Mouse (Mus musculus): ENCODE measurements at regions not wholly inside any gene's neighbourhood (a gene's known extent, or its start where the extent isn't known, plus 50 kb on each side); places are given as distances from the start of the nearest gene placed in this dataset.

GRCm38 (mm10) chr11:31592061-31592460 lies 79.6 kb downstream of the Bod1 start:
- no peak overlapping the region for H3K4me3 ChIP-seq (ENCODE audit: low read depth, low read length)
- TF ChIP-seq CTCF (IDR thresholded peaks at IDR 0.05; ENCODE audit: low read depth) (no peak), EP300 (IDR thresholded peaks at IDR 0.05; ENCODE audit: low read depth) (no peak)
- no peaks in the 10 kb centered on the region for H3K36me3 ChIP-seq (replicated peaks; ENCODE audit: insufficient read depth, low read length)
- H3K27ac ChIP-seq (ENCODE audit: low read depth): no peak overlapping the region
- H3K9ac ChIP-seq (replicated peaks): no peak overlapping the region
- no peaks in the 10 kb centered on the region for H3K4me1 ChIP-seq (ENCODE audit: insufficient read depth)
- ATAC-seq: no peak
- H3K27me3 ChIP-seq (ENCODE audit: insufficient read depth, low read length): no peaks in the 10 kb centered on the region
- no peaks in the 10 kb centered on the region for H3K9me3 ChIP-seq (ENCODE audit: low read length)
- 65% methylated on average over 11 of the region's 11 CpGs for WGBS (ENCODE audit: insufficient replicate concordance)
- DNase-seq: no peak
- no peak overlapping the region for H3K4me2 ChIP-seq (ENCODE audit: low read depth, low read length)

GRCm38 (mm10) chr11:31591037-31591554 lies 80.6 kb downstream of the Bod1 start:
- TF ChIP-seq EP300 (IDR thresholded peaks at IDR 0.05; ENCODE audit: low read depth) (no peak), CTCF (IDR thresholded peaks at IDR 0.05; ENCODE audit: low read depth) (no peak)
- H3K4me1 ChIP-seq (ENCODE audit: insufficient read depth): no peaks in the 10 kb centered on the region
- no peaks in the 10 kb centered on the region for H3K9me3 ChIP-seq (ENCODE audit: low read length)
- no peak for ATAC-seq
- no peaks in the 10 kb centered on the region for H3K27me3 ChIP-seq (ENCODE audit: insufficient read depth, low read length)
- H3K4me2 ChIP-seq (ENCODE audit: low read depth, low read length): no peak overlapping the region
- no peak overlapping the region for H3K4me3 ChIP-seq (ENCODE audit: low read depth, low read length)
- no peak overlapping the region for H3K27ac ChIP-seq (ENCODE audit: low read depth)
- no peaks in the 10 kb centered on the region for H3K36me3 ChIP-seq (replicated peaks; ENCODE audit: insufficient read depth, low read length)
- 78% methylated on average over 6 of the region's 6 CpGs for WGBS (ENCODE audit: insufficient replicate concordance)
- DNase-seq: no peak
- no peak overlapping the region for H3K9ac ChIP-seq (replicated peaks)

GRCm38 (mm10) chr11:31574941-31575340 lies 96.7 kb downstream of the Bod1 start:
- Histone ChIP-seq H3K9ac (replicated peaks) (no peak overlapping the region), H3K27ac (ENCODE audit: low read depth) (no peak overlapping the region), H3K4me1 (ENCODE audit: insufficient read depth) (no peaks in the 10 kb centered on the region), H3K27me3 (ENCODE audit: insufficient read depth, low read length) (no peaks in the 10 kb centered on the region), H3K4me2 (ENCODE audit: low read depth, low read length) (no peak overlapping the region), H3K4me3 (ENCODE audit: low read depth, low read length) (no peak overlapping the region), H3K9me3 (ENCODE audit: low read length) (no peaks in the 10 kb centered on the region; the same call in 1 of the 2 replicates), H3K36me3 (replicated peaks; ENCODE audit: insufficient read depth, low read length) (no peaks in the 10 kb centered on the region)
- WGBS (ENCODE audit: insufficient replicate concordance): 61% methylated on average over 3 of the region's 3 CpGs
- DNase-seq (no peak), ATAC-seq (no peak)
- TF ChIP-seq EP300 (IDR thresholded peaks at IDR 0.05; ENCODE audit: low read depth) (no peak), CTCF (IDR thresholded peaks at IDR 0.05; ENCODE audit: low read depth) (no peak)

- Histone ChIP-seq H3K36me3 (replicated peaks; ENCODE audit: insufficient read depth, low read length) (no peaks in the 10 kb centered on the region), H3K9ac (replicated peaks) (no peak overlapping the region), H3K27ac (ENCODE audit: low read depth) (no peak overlapping the region), H3K4me1 (ENCODE audit: insufficient read depth) (no peaks in the 10 kb centered on the region), H3K9me3 (ENCODE audit: low read length) (no peaks in the 10 kb centered on the region; the same call in 1 of the 2 replicates), H3K27me3 (ENCODE audit: insufficient read depth, low read length) (no peaks in the 10 kb centered on the region), H3K4me2 (ENCODE audit: low read depth, low read length) (no peak overlapping the region), H3K4me3 (ENCODE audit: low read depth, low read length) (no peak overlapping the region)
- 69% methylated on average over 13 of the region's 13 CpGs for WGBS (ENCODE audit: insufficient replicate concordance)
- DNase-seq: no peak
- TF ChIP-seq EP300 (IDR thresholded peaks at IDR 0.05; ENCODE audit: low read depth): no peak
- no peak for TF ChIP-seq CTCF (IDR thresholded peaks at IDR 0.05; ENCODE audit: low read depth)
- ATAC-seq: no peak
Observed at GRCm38 (mm10) chr11:31564742-31565510, 106.8 kb downstream of the Bod1 start.

GRCm38 (mm10) chr11:31563826-31564741 lies 107.6 kb downstream of the Bod1 start:
- no peaks in the 10 kb centered on the region for H3K4me1 ChIP-seq (ENCODE audit: insufficient read depth)
- no peak overlapping the region for H3K4me2 ChIP-seq (ENCODE audit: low read depth, low read length)
- 49% methylated on average over 10 of the region's 10 CpGs for WGBS (ENCODE audit: insufficient replicate concordance)
- H3K4me3 ChIP-seq (ENCODE audit: low read depth, low read length): no peak overlapping the region
- no peak overlapping the region for H3K9ac ChIP-seq (replicated peaks)
- H3K27me3 ChIP-seq (ENCODE audit: insufficient read depth, low read length): no peaks in the 10 kb centered on the region
- TF ChIP-seq EP300 (IDR thresholded peaks at IDR 0.05; ENCODE audit: low read depth): no peak
- no peak for TF ChIP-seq CTCF (IDR thresholded peaks at IDR 0.05; ENCODE audit: low read depth)
- DNase-seq (no peak), ATAC-seq (no peak)
- H3K9me3 ChIP-seq (ENCODE audit: low read length): no peaks in the 10 kb centered on the region
- no peaks in the 10 kb centered on the region for H3K36me3 ChIP-seq (replicated peaks; ENCODE audit: insufficient read depth, low read length)
- H3K27ac ChIP-seq (ENCODE audit: low read depth): no peak overlapping the region

GRCm38 (mm10) chr11:31562954-31563353 lies 108.7 kb downstream of the Bod1 start:
- H3K9ac ChIP-seq (replicated peaks): no peak overlapping the region
- H3K9me3 ChIP-seq (ENCODE audit: low read length): no peaks in the 10 kb centered on the region
- H3K4me2 ChIP-seq (ENCODE audit: low read depth, low read length): no peak overlapping the region
- no peaks in the 10 kb centered on the region for H3K36me3 ChIP-seq (replicated peaks; ENCODE audit: insufficient read depth, low read length)
- TF ChIP-seq CTCF (IDR thresholded peaks at IDR 0.05; ENCODE audit: low read depth) (no peak), EP300 (IDR thresholded peaks at IDR 0.05; ENCODE audit: low read depth) (no peak)
- H3K4me3 ChIP-seq (ENCODE audit: low read depth, low read length): no peak overlapping the region
- 62% methylated on average over 3 of the region's 3 CpGs for WGBS (ENCODE audit: insufficient replicate concordance)
- no peaks in the 10 kb centered on the region for H3K4me1 ChIP-seq (ENCODE audit: insufficient read depth)
- H3K27me3 ChIP-seq (ENCODE audit: insufficient read depth, low read length): no peaks in the 10 kb centered on the region
- no peak overlapping the region for H3K27ac ChIP-seq (ENCODE audit: low read depth)
- DNase-seq (no peak), ATAC-seq (no peak)

Measured in liver, postnatal 0 days (tissue).